Mouse (Mus musculus): ENCODE measurements around the gene Cela3a.

DNA sequence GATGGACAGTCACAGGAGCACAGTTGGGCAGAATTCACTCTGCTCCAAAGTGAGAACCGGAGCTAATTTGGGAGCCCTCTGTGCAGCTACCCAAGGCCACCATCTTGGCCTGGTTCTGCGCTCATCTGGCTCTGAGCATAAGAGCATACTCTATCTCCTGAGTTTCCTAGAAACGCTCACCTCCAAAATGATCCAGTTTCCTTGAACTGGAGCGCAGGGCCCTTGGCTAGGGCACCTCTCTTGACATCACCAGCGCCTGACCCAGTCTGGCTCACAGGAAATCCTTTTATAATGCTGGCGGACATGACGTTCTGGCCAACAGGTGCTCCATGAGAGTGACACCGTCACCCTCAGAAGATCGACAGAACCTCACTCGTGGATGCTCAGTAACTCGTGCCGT is 47.0 kb upstream of the Cela3a start:
- TF ChIP-seq POLR2A (IDR thresholded peaks at IDR 0.05; ENCODE audit: low read depth, low read length) (no peak), CTCF (IDR thresholded peaks at IDR 0.05; ENCODE audit: extremely low read depth, insufficient read depth, insufficient read length, insufficient replicate concordance) (no peak)
